Mouse (Mus musculus): ENCODE data around the gene Zfp786.
"Not testable (repeated sequence)": the region's sequence is repeated elsewhere in the genome, so short reads cannot be mapped to it uniquely, and the experiment has no call there.

Gene Zfp786

DNA sequence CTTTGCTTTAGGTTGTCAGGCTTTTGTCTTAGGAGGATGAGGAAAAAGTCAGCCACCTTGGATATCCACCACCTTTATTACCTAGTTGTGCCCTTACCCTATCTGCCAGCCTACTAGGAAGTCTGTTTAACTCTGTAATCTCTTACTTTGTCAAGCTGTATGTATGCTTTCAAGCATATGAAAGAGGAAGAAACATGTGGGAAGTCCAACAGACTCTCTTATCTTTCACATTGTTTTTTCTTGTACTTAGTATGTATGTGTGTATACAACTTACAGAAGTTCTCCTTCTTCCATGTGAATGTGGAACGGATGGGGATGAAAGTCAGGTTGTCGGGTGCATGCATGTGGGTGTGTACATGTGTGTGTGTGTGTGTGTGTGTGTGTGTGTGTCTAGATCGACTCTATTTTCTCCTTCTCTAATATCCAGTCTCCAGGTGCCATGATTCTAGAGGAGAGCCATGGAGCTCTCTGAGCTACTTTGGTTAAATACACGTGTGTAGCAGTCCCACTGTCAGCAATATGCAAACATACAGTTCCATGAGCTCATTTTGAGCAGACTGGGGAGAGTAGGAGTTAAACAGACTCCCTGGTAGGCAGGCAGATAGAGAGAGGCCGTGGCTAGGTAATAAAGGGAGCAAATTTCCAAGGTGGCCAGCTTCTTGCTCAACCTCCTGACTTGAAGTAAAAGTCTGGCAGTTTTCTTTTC is 45.8 kb downstream of the Zfp786 start:
- DNase-seq (ENCODE audit: extremely low spot score, low read depth, low spot score), result no peak

DNA sequence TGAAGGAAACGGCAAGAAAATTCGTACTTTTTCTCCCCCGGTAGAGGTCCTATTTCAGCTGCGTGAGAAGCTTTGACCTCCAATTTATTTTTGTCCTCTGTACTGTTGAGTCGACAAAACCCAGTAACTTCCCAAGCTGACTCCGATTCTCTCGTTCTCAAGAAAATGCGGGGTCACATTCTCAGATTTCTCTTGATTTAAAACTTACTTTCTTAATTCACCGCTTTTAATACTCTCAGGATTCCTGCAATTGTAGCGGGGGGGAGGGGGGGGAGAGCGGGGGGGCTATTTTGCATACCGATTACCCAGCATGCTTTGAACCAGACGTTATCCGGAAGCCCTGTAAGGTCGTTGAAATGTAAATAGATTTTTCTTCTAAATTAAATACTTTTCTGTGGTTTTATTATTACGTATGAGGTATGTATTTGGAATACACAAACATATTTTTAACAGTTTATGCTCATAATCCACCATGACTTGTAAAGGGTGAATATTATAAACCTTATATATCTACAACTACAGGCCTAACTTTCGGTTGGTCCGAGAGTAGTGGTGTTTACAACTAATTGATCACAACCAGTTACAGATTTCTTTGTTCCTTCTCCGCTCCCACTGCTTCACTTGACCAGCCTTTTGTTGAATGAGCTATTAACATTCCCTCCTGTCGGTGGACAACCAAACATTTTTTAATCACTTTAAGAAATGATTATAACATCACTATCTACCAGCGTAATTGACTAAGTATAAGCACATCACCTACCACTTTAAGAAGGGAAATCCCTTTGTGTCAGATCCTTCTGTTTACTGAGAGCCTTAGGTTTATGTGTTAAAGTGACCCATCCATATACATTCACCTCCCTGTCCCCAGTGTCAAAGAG is 49.3 kb downstream of the Zfp786 start:
- peak; percentile 91 for DNase-seq (ENCODE audit: extremely low spot score, low read depth, low spot score)

DNA sequence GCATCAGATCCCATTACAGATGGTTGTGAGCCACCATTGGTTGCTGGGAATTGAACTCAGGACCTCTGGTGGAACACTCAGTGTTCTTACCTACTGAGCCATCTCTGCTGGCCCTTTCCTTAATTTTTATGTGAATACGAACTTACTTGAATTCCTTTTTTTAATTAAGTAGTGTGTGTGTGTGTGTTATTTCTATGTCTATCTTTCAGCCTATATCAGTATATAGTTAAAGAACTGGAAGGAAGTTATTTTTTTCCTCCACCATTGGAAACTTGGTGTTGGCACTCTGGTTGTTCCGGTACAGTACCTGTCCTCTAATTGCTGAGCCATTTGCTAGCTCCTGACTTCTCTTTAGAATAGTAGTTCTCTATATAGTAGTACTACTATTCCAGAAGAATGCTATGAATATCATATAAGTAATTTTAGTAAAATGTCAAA is 50.1 kb downstream of the Zfp786 start:
- no peak for DNase-seq (ENCODE audit: extremely low spot score, low read depth, low spot score)

DNA sequence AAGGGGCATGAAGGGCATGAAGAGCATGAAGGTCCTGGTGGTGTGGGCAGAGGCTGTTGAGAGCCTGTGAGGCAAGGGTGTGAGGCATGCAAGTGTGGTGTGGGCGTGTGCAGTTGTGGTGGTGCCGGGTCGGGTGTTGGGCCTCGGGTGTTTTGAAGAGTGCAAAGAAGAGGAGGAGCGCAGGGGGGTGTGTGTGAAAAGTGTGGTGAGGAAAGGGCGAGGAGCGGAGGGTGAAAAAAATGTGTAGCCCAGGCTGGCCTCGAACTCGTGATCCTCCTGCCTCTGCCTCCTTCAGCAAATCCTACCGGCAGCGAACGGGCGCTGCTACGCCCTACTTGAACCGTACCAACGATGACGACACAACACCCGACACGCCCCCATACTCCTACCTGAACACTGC is 58.9 kb downstream of the Zfp786 start:
- DNase-seq (ENCODE audit: extremely low spot score, low read depth, low spot score), result not testable (repeated sequence)

DNA sequence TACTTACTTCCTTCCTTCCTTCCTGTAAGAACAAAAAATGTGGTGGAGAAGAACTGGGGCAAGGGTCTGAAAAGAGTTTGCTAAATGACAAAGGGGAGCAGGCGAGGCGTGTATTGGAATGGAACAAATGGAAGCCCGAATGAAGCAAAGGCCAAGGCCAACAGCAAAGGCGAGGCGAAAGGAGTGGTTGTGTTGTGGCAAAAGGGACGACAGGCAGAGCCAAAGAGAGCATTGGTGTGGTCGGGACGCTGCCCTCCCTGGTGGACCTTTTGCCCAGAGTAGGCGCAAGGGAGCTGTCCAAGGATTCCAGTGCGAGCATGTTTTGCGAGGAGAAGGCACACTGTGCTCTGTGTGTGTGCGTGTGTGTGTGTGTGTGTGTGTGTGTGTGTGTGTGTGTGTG is 59.6 kb downstream of the Zfp786 start:
- not testable (repeated sequence) for DNase-seq (ENCODE audit: extremely low spot score, low read depth, low spot score)

DNA sequence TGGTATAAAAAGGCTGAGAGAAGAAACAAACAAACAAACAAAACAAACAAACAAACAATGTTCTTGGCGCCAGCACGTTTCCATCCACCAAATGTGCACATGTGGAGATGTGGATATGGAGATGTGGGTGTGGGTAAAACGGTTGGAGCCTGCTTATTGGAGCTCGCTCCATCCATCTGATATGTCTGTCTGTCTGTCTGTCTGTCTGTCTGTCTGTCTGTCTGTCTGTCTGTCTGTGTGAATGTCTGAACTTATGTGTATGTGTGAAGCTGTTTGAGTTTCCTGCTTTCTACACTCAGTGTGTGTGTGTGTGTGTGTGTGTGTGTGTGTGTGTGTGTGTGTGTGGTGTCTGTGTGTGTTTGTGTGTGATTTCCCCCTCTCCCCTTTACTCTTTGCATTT is 60.8 kb downstream of the Zfp786 start:
- DNase-seq (ENCODE audit: extremely low spot score, low read depth, low spot score), result not testable (repeated sequence)
